Mouse (Mus musculus): ENCODE measurements at regions not wholly inside any gene's neighbourhood (a gene's known extent, or its start where the extent isn't known, plus 50 kb on each side); places are given as distances from the start of the nearest gene placed in this dataset.

DNA sequence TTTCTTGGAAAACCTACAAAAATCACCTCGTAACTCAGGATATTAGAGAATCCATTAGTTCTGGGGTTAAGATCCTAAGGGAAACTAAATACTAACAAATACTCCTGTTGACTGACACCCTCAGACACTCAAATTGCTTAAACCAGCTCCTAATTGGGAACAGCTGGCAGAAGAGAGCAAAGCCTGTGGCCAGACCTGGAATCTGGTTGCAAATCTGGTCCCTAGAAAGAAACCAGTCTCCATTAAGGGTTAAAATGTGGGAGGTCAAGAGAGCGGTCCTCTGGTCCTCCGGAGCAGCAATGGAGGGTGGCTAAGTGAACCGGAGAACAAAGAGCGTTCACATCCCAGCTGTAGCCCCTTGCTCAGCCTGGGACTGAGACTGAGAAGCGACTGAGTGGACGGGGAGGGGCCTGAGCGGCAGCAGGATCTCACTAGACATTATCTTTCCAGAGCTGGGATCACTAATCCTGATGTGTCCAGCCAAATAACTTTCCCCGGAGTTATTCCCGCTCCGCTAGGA lies 51.4 kb upstream of the Ptgfrn start:
- no peak for TF ChIP-seq MAX (IDR thresholded peaks at IDR 0.05; ENCODE audit: low read depth)
- TF ChIP-seq USF1 (IDR thresholded peaks at IDR 0.05; ENCODE audit: low read depth), result no peak
- no peak for TF ChIP-seq TCF12 (IDR thresholded peaks at IDR 0.05; ENCODE audit: insufficient read depth, poor library complexity, severe bottlenecking)
- TF ChIP-seq POLR2AphosphoS2 (IDR thresholded peaks at IDR 0.05; ENCODE audit: insufficient read length, low read depth), result no peak
